Mouse (Mus musculus) CH12.LX (cell line): ENCODE data around the gene Taf1c.

ENCODE experiments used
- CTCF ChIP-seq, 2 experiments: IDR thresholded peaks in 1 of 2; conservative IDR thresholded peaks in 1 of 2; 2 replicates each; pipeline ENCODE4 v1.5.1; 2011 to 2012; ENCODE audit warnings: low read depth in 2 of 2, low read length in 2 of 2, improper control_type of control experiment in 1 of 2, inconsistent platforms in 1 of 2, mild to moderate bottlenecking in 1 of 2, moderate library complexity in 1 of 2
- E2F4 ChIP-seq: IDR thresholded peaks from 2 replicates; pipeline ENCODE4 v1.6.1; 2011; ENCODE audit warnings: low read depth, low read length, improper control_type of control experiment; ENCODE audit not compliant: insufficient replicate concordance
- ZKSCAN1 ChIP-seq: IDR thresholded peaks from 2 replicates; pipeline ENCODE4 v1.6.1; 2012; ENCODE audit warnings: low read depth, inconsistent platforms, low read length, improper control_type of control experiment, borderline replicate concordance
- ZNF384 ChIP-seq: IDR thresholded peaks from 2 replicates; pipeline ENCODE4 v1.6.1; 2012; ENCODE audit warnings: low read depth, low read length, improper control_type of control experiment, inconsistent platforms

DNA sequence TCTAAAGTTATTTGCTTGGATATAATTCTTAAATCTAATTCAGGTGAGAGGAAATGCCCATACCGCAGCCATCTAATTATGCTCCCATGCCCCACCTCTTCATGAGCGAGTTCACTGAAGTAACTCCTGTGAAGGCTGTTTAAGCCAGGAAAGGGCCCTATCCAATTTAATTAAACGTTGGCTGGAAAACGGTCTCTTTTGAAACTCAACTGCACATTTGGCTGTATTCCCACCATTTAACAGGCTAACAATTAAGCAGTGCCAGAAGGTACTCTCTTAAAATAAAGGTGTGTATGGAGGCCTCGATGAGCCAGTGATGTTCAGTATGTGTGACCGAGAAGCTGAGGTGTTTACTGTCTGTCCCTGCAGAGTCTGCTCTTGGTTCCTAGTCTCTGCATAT, 49.2 kb downstream of the Taf1c start:
- TF ChIP-seq ZKSCAN1 = no peak
- no peak for TF ChIP-seq ZNF384
- no peak for TF ChIP-seq CTCF (conservative IDR thresholded peaks at IDR 0.05 in 1 of 2, IDR thresholded peaks at IDR 0.05 in 1 of 2; ENCODE audit: low read depth in 2 of 2, low read length in 2 of 2)
- TF ChIP-seq E2F4 = no peak
